Mouse (Mus musculus): ENCODE measurements at regions not wholly inside any gene's neighbourhood (a gene's known extent, or its start where the extent isn't known, plus 50 kb on each side); places are given as distances from the start of the nearest gene placed in this dataset.
A peak's percentile ranks its signal among the peaks of the same experiment; 100 is the strongest.

- DNase-seq (ENCODE audit: low spot score), result no peak
These were observed 365.3 kb upstream of the Tmem229a start for GRCm38 (mm10) chr6:25321446-25321845.

DNA sequence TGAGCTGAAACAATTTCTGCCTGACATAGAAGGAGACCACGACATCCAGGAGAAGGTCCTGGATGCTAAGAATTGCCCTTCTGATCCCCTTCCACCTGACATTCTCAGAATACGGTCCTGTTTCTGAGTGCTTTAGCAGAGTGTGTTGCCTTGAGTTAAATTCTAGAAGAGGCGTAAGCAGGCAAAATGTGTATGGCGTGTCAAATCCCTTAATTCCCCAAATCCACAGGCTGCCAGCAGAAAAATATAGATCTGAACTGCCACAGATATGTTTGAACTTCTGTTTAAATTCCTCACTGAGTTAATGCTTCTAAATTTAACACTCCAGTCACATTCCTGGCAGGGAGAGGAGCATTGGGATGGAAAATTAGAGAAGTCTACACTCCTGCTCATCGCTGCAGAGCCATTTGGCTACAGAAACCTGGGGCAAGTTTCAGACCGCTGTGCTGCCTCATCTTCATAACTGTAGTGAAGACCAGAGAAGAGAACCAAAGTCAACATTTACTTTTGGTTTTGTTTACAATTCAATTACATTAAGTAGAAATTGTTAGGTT is 364.3 kb upstream of the Tmem229a start:
- DNase-seq (ENCODE audit: low spot score), result no peak

DNA sequence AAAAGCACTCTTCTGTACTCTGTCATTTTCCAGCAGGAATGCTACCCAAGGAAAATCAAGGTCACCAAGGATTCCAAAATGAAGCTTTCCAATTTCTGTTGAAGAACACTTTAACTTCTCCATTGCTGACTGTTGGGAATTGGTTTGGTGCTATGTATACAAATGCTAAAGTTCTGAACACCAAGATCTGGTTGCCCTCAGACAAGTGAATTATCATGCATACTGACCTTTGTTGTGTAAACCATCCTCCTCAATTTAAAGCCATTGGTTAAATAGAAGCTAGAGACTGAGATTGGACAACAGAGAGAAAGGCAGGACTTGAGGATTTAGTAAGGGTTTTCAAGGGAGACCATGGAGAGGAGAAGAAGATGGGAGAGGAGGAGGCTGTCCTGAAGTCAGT is 351.4 kb upstream of the Tmem229a start:
- no peak for DNase-seq (ENCODE audit: low spot score)

GRCm38 (mm10) chr6:25304844-25305504 is 348.9 kb upstream of the Tmem229a start:
- DNase-seq (ENCODE audit: low spot score), result no peak

DNA sequence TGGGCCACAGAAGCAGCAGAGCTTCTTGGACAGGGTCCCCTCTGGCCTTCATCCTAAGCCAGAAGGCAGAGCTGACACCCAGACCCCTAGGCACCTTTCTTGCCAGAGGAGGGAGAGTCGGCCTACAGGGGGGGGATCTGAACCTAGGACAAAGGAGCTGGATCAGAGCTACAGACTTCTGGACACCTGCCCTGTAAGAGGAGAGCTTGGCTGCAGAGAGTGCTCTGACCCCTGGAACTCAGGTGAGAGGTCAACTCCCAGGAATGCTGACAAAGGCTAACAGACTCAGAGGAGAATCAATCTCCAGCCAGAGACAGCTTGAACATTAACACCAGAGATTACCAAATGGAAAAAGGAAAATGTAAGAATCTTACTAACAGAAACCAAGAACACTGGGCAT is 335.5 kb upstream of the Tmem229a start:
- DNase-seq (ENCODE audit: low spot score), result no peak

DNA sequence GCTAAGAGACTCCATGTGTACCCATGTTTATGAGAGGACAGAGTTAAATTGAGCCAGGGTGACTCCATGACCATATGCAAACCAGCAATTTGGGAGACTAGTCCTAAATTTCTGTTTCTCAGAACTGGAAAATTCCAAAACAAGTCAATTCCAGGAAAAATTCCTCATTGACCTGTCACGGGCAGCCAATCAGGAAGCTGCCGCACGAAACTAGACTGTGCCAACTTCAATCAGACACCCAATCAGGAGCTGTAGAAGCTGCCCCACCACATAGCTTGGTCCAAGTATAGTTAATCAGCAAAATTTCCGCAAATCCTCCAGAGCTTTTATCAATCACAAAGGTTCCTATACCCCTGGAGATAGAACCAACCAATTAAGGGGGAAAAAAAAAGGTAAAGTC is 331.5 kb upstream of the Tmem229a start:
- no peak for DNase-seq (ENCODE audit: low spot score)

- DNase-seq (ENCODE audit: low spot score), result no peak
These were observed 330.2 kb upstream of the Tmem229a start for GRCm38 (mm10) chr6:25286313-25286712.

DNA sequence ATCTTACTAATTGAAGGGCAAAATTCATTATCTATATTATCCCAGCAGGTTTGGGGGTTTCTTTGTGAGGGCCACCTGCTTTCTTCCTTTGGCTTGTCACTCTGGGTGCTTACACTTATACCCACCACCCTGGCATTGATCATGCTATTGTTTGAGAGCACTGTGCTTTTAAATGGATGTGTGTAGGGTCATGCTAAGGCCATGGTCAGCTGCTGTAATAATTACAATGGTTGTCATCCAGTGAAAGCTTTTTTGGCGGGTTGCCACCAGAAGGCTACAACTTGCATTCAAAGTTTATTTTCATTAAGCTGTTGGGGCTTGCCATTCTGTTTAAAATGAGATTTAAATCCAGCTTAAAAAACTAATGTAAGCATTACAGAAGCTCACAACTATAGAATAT is 322.4 kb upstream of the Tmem229a start:
- peak; percentile 11 for DNase-seq (ENCODE audit: low spot score)

DNA sequence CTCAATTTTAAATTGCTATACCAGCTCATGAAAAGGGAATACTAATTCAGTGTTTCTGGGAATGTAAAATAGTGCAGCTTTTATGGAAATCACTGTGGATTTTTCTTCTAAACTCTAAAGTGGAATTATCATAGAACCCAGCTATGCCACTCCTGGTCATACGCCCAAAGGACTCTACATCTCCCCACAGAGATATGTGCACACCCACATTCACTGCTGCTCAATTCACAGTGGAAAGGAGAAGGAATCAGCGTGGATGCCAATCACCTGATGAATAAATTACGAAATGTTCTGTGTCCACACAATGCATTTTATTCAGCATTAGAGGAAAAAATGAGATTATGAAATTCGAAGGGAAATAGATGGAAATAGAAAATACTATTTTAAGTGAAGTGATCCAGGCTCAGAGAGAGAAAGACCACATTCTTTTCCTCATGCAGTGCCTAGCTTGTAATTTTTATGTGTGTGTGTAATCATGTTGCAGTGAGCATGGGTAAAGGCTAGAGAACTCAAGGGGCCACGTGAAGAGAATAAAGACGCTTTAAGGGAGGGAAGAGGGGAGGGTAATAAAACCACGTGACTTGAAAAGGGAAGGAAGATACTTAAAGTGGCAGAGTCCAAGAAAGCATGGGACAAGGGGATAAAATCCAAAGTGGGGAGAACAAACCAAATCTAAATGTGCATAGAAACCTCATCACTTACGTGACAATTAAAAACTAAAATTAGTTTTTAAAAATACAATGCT is 321.8 kb upstream of the Tmem229a start:
- DNase-seq (ENCODE audit: low spot score), result no peak

- DNase-seq (ENCODE audit: low spot score), result peak; percentile 52
These were observed 320.1 kb upstream of the Tmem229a start for GRCm38 (mm10) chr6:25276221-25276620.

DNA sequence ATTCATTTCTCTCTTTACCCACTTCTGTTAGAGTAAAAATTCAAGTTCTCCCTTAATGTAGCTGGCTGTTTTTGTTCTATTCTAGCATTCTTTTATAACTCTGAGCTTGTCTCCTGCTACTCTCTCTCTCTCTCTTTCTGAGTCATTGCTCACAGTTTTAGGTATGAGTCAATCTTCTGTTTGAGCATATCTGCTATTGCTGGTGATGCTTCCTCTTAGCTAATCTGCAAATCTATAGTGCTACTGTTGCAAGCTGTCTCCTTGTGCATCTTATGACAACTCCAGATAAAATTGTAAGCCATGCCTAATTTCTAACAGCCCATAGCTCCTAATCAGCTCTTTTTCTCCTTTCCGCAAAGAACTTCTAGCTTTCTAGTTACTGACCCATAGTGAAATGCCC is 304.5 kb upstream of the Tmem229a start:
- no peak for DNase-seq (ENCODE audit: low spot score)

DNA sequence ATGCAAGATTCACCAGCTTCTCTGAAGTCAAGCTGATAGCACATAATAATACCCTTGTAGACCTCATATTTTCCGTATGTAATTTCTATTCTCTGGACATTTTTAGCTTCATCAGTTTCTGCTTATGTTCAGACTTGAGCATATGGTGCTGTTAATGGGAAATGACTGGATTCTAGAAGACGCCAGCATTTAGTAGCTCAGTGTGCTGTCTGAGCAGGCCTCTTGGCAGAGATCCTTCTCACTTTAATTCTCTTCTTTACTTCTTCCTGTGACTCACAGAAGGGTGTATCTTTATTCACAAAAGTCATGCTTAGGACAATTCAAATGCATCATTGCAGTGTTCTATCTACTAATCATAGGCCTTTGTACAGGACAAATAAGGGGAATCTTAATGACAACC is 299.7 kb upstream of the Tmem229a start:
- DNase-seq (ENCODE audit: low spot score), result no peak

DNA sequence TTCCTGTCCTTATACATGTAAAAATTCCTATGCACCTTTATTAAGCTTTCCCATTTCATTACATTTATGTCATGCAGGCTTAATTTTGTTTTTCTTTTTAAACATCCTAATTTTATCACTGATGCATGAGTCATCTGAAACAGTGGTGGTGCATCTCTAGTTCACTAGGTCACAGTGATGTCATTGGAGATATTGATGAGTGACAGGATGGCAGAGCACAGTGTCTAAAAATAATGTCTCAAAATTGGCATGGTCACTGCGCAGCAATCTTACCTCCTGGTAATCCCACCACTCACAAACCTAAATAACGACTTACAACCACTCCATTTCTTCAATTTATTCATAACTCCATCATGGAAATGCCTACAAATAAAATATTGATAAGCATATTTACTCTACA is 280.9 kb upstream of the Tmem229a start:
- no peak for DNase-seq (ENCODE audit: low spot score)

GRCm38 (mm10) chr6:25236616-25237015 is 280.5 kb upstream of the Tmem229a start:
- no peak for DNase-seq (ENCODE audit: low spot score)

Measured in embryo, embryonic 10 days (tissue).